Mouse (Mus musculus) midbrain, embryonic 16.5 days (tissue): Measurements from ENCODE around the gene Klhl36. TPM values are rescaled to one million over a fixed set of nuclear protein-coding genes. Genes with fewer than 3 reads are reported as not detected.

Experiments
- ATAC-seq: fragments of 200-750 bp; cut with Nextera tagmentation; 2 replicates; pipeline ENCODE4 v1.8.0; 2017; ENCODE audit warnings: moderate TSS enrichment
- H3K27ac ChIP-seq: fragments of 300-500 bp; sonication (generic); 2 replicates; pipeline ENCODE4 v1.5.1; 2014; ENCODE audit warnings: mild to moderate bottlenecking, low read length, mixed read lengths
- H3K27me3 ChIP-seq: fragments of 300-500 bp; sonication (generic); 2 replicates; pipeline ENCODE4 v1.6.1; 2014; ENCODE audit warnings: low read depth, low read length, mixed read lengths; ENCODE audit not compliant: control insufficient read depth, insufficient read depth
- H3K36me3 ChIP-seq: fragments of 300-500 bp; sonication (generic); 2 replicates; pipeline ENCODE4 v1.6.1; 2014; ENCODE audit warnings: mild to moderate bottlenecking, low read length, moderate library complexity, mixed read lengths; ENCODE audit not compliant: control insufficient read depth, insufficient read depth
- H3K4me1 ChIP-seq: fragments of 300-500 bp; sonication (generic); 2 replicates; pipeline ENCODE4 v1.6.1; 2014; ENCODE audit warnings: mild to moderate bottlenecking, low read length, mixed read lengths; ENCODE audit not compliant: control insufficient read depth, insufficient read depth
- H3K4me2 ChIP-seq: fragments of 300-500 bp; sonication (generic); 2 replicates; pipeline ENCODE4 v1.6.1; 2014; ENCODE audit warnings: mild to moderate bottlenecking, low read length, mixed read lengths
- H3K4me3 ChIP-seq: fragments of 300-500 bp; sonication (generic); 2 replicates; pipeline ENCODE4 v1.5.1; 2014; ENCODE audit warnings: low read depth, mild to moderate bottlenecking, low read length, moderate library complexity, mixed read lengths
- H3K9ac ChIP-seq: fragments of 300-500 bp; sonication (generic); 2 replicates; pipeline ENCODE4 v1.6.1; 2014; ENCODE audit warnings: low read depth, low read length, mixed read lengths
- H3K9me3 ChIP-seq: fragments of 300-500 bp; sonication (generic); replicated peaks from 2 replicates; pipeline ENCODE4 v1.6.1; 2014; ENCODE audit warnings: mild to moderate bottlenecking, low read length, mixed read lengths; ENCODE audit not compliant: control insufficient read depth, poor library complexity, severe bottlenecking
- WGBS: fragments of 180-500 bp; shearing (Covaris S2); extraction: QIAGEN DNeasy Blood & Tissue Kit; methylation state at CpG from one replicate; pipeline ENCODE4 v1.1.7; 2014; 5-methylcytosine and 5-hydroxymethylcytosine counted together
- polyA plus RNA-seq: library from polyadenylated mRNA; unstranded; fragments of >200 nt; fragmentation: Nextera tagmentation; extraction: Ambion mirVana; gene quantifications from 2 replicates; pipeline ENCODE4 v1.2.1, GENCODE M21; 2015

Klhl36 gene
- polyA plus RNA-seq, 1 experiment from 2014 or later = 18.5 TPM

GRCm38 (mm10) chr8:119883281-119883680, 21.2 kb downstream of the Klhl36 start:
- Histone ChIP-seq H3K36me3 (no peaks in the 10 kb centered on the region), H3K4me1 (no peaks in the 10 kb centered on the region), H3K4me3 (no peak overlapping the region), H3K4me2 (no peak overlapping the region), H3K27me3 (no peaks in the 10 kb centered on the region), H3K9me3 (no peaks in the 10 kb centered on the region), H3K9ac (no peak overlapping the region), H3K27ac (no peak overlapping the region)
- WGBS = 91% methylated on average over 7 of the region's 7 CpGs
- ATAC-seq = no peak

- Histone ChIP-seq H3K4me1 (no peaks in the 10 kb centered on the region), H3K4me2 (no peak overlapping the region), H3K27me3 (no peaks in the 10 kb centered on the region), H3K9ac (no peak overlapping the region), H3K9me3 (no peaks in the 10 kb centered on the region), H3K36me3 (no peaks in the 10 kb centered on the region), H3K4me3 (no peak overlapping the region), H3K27ac (no peak overlapping the region; the same call in 1 of the 2 replicates)
- 29% methylated on average over 3 of the region's 3 CpGs for WGBS
- ATAC-seq = no peak
Observed at GRCm38 (mm10) chr8:119885612-119886011, 23.5 kb downstream of the Klhl36 start.

GRCm38 (mm10) chr8:119887130-119887529, 25.1 kb downstream of the Klhl36 start:
- no peak overlapping the region for H3K27ac ChIP-seq
- ATAC-seq = no peak

GRCm38 (mm10) chr8:119888012-119888411, 25.9 kb downstream of the Klhl36 start:
- WGBS = 38% methylated on average over 4 of the region's 4 CpGs
- no peaks in the 10 kb centered on the region for H3K4me1 ChIP-seq
- no peaks in the 10 kb centered on the region for H3K27me3 ChIP-seq
- no peak for ATAC-seq
- no peak overlapping the region for H3K27ac ChIP-seq
- H3K9me3 ChIP-seq = no peaks in the 10 kb centered on the region
- no peak overlapping the region for H3K4me2 ChIP-seq
- no peak overlapping the region for H3K4me3 ChIP-seq
- no peaks in the 10 kb centered on the region for H3K36me3 ChIP-seq
- H3K9ac ChIP-seq = no peak overlapping the region

More at GRCm38 (mm10) chr8:119887130-119887529, 25.1 kb downstream of the Klhl36 start:
- H3K4me2 ChIP-seq = no peak overlapping the region
- no peaks in the 10 kb centered on the region for H3K27me3 ChIP-seq
- H3K4me3 ChIP-seq = no peak overlapping the region
- no peaks in the 10 kb centered on the region for H3K4me1 ChIP-seq
- no peak overlapping the region for H3K9ac ChIP-seq
- H3K9me3 ChIP-seq = no peaks in the 10 kb centered on the region
- H3K36me3 ChIP-seq = no peaks in the 10 kb centered on the region
- WGBS = 92% methylated on average over 3 of the region's 3 CpGs

- no peak overlapping the region for H3K9ac ChIP-seq
- no peaks in the 10 kb centered on the region for H3K4me1 ChIP-seq
- no peak overlapping the region for H3K27ac ChIP-seq
- H3K4me3 ChIP-seq = no peak overlapping the region
- WGBS = 79% methylated on average over 4 of the region's 4 CpGs
- H3K27me3 ChIP-seq = peaks cover 9% of the 10 kb centered on the region
- H3K9me3 ChIP-seq = no peaks in the 10 kb centered on the region
- H3K36me3 ChIP-seq = no peaks in the 10 kb centered on the region
- H3K4me2 ChIP-seq = no peak overlapping the region
- no peak for ATAC-seq
Observed at GRCm38 (mm10) chr8:119897069-119897468, 35.0 kb downstream of the Klhl36 start.

- ATAC-seq = no peak
- Histone ChIP-seq H3K4me2 (no peak overlapping the region), H3K9ac (no peak overlapping the region), H3K27me3 (peaks cover 9% of the 10 kb centered on the region), H3K36me3 (no peaks in the 10 kb centered on the region), H3K27ac (no peak overlapping the region), H3K4me3 (no peak overlapping the region), H3K9me3 (no peaks in the 10 kb centered on the region), H3K4me1 (no peaks in the 10 kb centered on the region)
- 29% methylated on average over 13 of the region's 13 CpGs for WGBS
Observed at GRCm38 (mm10) chr8:119897933-119898332, 35.9 kb downstream of the Klhl36 start.

GRCm38 (mm10) chr8:119901349-119901748, 39.3 kb downstream of the Klhl36 start:
- peaks cover 9% of the 10 kb centered on the region for H3K27me3 ChIP-seq
- ATAC-seq = no peak
- H3K9ac ChIP-seq = no peak overlapping the region
- H3K4me2 ChIP-seq = no peak overlapping the region
- H3K36me3 ChIP-seq = no peaks in the 10 kb centered on the region
- no peaks in the 10 kb centered on the region for H3K9me3 ChIP-seq
- no peak overlapping the region for H3K27ac ChIP-seq
- 89% methylated on average over 3 of the region's 3 CpGs for WGBS
- no peaks in the 10 kb centered on the region for H3K4me1 ChIP-seq
- H3K4me3 ChIP-seq = no peak overlapping the region

- ATAC-seq = no peak
- no peak overlapping the region for H3K4me3 ChIP-seq
- H3K4me2 ChIP-seq = no peak overlapping the region
- no peak overlapping the region for H3K9ac ChIP-seq
- H3K36me3 ChIP-seq = no peaks in the 10 kb centered on the region
- peaks cover 8% of the 10 kb centered on the region for H3K27me3 ChIP-seq
- 77% methylated on average over 8 of the region's 8 CpGs for WGBS
- no peaks in the 10 kb centered on the region for H3K4me1 ChIP-seq
- H3K9me3 ChIP-seq = no peaks in the 10 kb centered on the region
- H3K27ac ChIP-seq = no peak overlapping the region
Observed at GRCm38 (mm10) chr8:119901952-119902351, 39.9 kb downstream of the Klhl36 start.

- H3K9me3 ChIP-seq = no peaks in the 10 kb centered on the region
- no peaks in the 10 kb centered on the region for H3K27me3 ChIP-seq
- no peaks in the 10 kb centered on the region for H3K4me1 ChIP-seq
- no peaks in the 10 kb centered on the region for H3K36me3 ChIP-seq
- H3K4me2 ChIP-seq = no peak overlapping the region
- no peak overlapping the region for H3K9ac ChIP-seq
- ATAC-seq = no peak
- no peak overlapping the region for H3K27ac ChIP-seq
- 60% methylated on average over 12 of the region's 12 CpGs for WGBS
- H3K4me3 ChIP-seq = no peak overlapping the region
Observed at GRCm38 (mm10) chr8:119904323-119904911, 42.4 kb downstream of the Klhl36 start.
